Mouse (Mus musculus) cortical plate, adult 2 months (tissue): Measurements from ENCODE around the gene Slc25a15. TPM values are rescaled to one million over a fixed set of nuclear protein-coding genes. Genes with fewer than 3 reads are reported as not detected.

Experiments
- H3K27ac ChIP-seq: fragments of 200-500 bp; 2 replicates; pipeline ENCODE4 v1.5.1; 2012; ENCODE audit warnings: low read length, control low read depth, inconsistent platforms; ENCODE audit not compliant: insufficient read depth
- H3K4me1 ChIP-seq: fragments of 200-500 bp; 2 replicates; pipeline ENCODE4 v1.6.1; 2011; ENCODE audit warnings: low read length; ENCODE audit not compliant: control insufficient read depth, insufficient read depth
- H3K4me3 ChIP-seq: fragments of 200-500 bp; 2 replicates; pipeline ENCODE4 v1.5.1; 2011; ENCODE audit warnings: mild to moderate bottlenecking, low read length, control low read depth; ENCODE audit not compliant: insufficient read depth
- CTCF ChIP-seq: fragments of 200-500 bp; IDR thresholded peaks from 2 replicates; pipeline ENCODE4 v1.5.1; 2011; ENCODE audit warnings: mild to moderate bottlenecking, control low read depth, low read length; ENCODE audit not compliant: insufficient read depth; ENCODE audit errors: extremely low read depth
- POLR2A ChIP-seq: fragments of 200-500 bp; IDR thresholded peaks from 2 replicates; pipeline ENCODE4 v1.6.1; 2011; ENCODE audit warnings: mild to moderate bottlenecking, low read length, control low read depth; ENCODE audit not compliant: insufficient read depth; ENCODE audit errors: extremely low read depth
- polyA plus RNA-seq: library from polyadenylated mRNA; depleted of rRNA; stranded (reverse); fragments of >200 nt; gene quantifications from 2 replicates; pipeline ENCODE4 v1.2.3, GENCODE M21; 2012

The Slc25a15 gene
- polyA plus RNA-seq, 1 experiment = 8.9 TPM

GRCm38 (mm10) chr8:22395256-22395655 lies 3.1 kb downstream of the Slc25a15 start:
- no peak for TF ChIP-seq POLR2A
- TF ChIP-seq CTCF = no peak
- Histone ChIP-seq H3K4me3 (no peak overlapping the region), H3K4me1 (no peaks in the 10 kb centered on the region; the same call in 1 of the 2 replicates), H3K27ac (no peak overlapping the region)

DNA sequence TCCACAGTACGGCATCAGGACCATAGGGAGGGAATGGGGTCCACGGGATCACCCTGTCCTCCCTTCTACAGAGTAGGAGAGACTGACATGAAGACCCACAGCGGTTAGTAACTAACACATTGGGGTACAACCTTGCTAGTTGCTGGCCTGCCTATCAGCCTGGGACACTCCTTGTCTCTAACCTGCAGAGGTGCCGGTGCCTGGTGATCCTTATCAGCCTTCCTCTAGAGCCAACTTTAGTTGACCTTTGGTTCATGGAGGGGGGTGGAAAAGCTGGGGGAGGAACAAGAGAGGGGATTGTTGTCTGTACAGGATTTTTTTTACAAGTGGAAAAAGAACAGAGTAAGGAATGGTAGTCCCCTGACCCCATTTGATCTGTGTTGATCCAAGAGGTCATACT lies 3.9 kb downstream of the Slc25a15 start:
- H3K4me3 ChIP-seq = no peak overlapping the region
- no peak overlapping the region for H3K27ac ChIP-seq
- TF ChIP-seq CTCF (no peak), POLR2A (no peak)
- H3K4me1 ChIP-seq = no peaks in the 10 kb centered on the region; the same call in 1 of the 2 replicates

GRCm38 (mm10) chr8:22390766-22391463 lies 7.5 kb downstream of the Slc25a15 start:
- TF ChIP-seq POLR2A (no peak), CTCF (no peak)
- H3K27ac ChIP-seq = no peak overlapping the region
- no peak overlapping the region for H3K4me3 ChIP-seq
- no peaks in the 10 kb centered on the region for H3K4me1 ChIP-seq

DNA sequence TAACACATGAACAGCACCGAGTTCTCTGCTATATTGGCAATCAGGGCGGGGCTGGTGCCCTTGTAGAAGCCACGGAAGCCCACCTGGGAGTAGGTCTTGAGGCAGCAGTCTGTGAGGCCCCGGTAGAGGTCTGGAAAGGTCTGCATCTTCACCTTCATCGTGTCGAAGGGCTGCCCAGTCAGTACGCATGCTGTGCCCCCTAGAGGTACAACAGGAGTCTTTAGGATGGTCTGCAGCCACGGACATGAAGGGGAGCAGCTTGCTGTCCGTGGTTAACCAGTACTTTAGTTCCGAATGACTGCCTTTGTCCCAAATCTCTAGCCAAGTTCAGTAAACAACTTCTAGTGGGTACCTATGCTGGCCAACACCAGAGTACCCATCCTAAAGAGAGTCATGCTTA lies 8.5 kb downstream of the Slc25a15 start:
- Histone ChIP-seq H3K27ac (no peak overlapping the region), H3K4me1 (no peaks in the 10 kb centered on the region), H3K4me3 (no peak overlapping the region)
- no peak for TF ChIP-seq POLR2A
- TF ChIP-seq CTCF = no peak

- Histone ChIP-seq H3K27ac (no peak overlapping the region), H3K4me1 (no peaks in the 10 kb centered on the region), H3K4me3 (no peak overlapping the region)
- no peak for TF ChIP-seq CTCF
These were observed 13.2 kb downstream of the Slc25a15 start for GRCm38 (mm10) chr8:22385158-22385557.

GRCm38 (mm10) chr8:22382824-22383595 lies 15.4 kb downstream of the Slc25a15 start:
- Histone ChIP-seq H3K27ac (no peak overlapping the region), H3K4me3 (no peak overlapping the region), H3K4me1 (no peaks in the 10 kb centered on the region)
- no peak for TF ChIP-seq POLR2A
- no peak for TF ChIP-seq CTCF

GRCm38 (mm10) chr8:22380934-22381333 lies 17.5 kb downstream of the Slc25a15 start:
- TF ChIP-seq POLR2A = no peak
- no peak overlapping the region for H3K27ac ChIP-seq
- no peaks in the 10 kb centered on the region for H3K4me1 ChIP-seq
- no peak overlapping the region for H3K4me3 ChIP-seq

DNA sequence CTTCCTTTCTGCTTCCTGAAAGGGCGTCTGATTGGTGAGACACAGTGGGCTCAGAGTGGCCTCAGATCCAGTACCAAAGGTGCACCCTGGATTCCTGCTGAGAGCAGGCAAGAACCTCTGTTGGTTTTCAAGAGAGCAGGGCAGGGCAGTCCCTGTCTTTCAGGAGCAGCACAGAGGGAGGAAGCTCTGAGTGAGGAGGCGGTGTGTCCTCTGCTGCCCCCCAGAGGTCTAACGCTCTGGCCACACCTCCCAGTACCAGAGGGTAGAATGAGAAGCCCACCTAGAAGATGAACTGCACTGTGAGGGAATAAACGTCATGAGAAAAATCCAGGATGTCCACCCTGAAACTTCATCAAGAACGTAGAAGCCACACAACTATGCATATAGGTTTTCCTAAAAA lies 21.5 kb downstream of the Slc25a15 start:
- TF ChIP-seq CTCF (peak; percentile 37), POLR2A (no peak)
- Histone ChIP-seq H3K4me3 (no peak overlapping the region), H3K4me1 (no peaks in the 10 kb centered on the region), H3K27ac (no peak overlapping the region)

GRCm38 (mm10) chr8:22376311-22376710 lies 22.1 kb downstream of the Slc25a15 start:
- H3K4me1 ChIP-seq = no peaks in the 10 kb centered on the region
- TF ChIP-seq CTCF = no peak
- TF ChIP-seq POLR2A = no peak
- H3K4me3 ChIP-seq = no peak overlapping the region

DNA sequence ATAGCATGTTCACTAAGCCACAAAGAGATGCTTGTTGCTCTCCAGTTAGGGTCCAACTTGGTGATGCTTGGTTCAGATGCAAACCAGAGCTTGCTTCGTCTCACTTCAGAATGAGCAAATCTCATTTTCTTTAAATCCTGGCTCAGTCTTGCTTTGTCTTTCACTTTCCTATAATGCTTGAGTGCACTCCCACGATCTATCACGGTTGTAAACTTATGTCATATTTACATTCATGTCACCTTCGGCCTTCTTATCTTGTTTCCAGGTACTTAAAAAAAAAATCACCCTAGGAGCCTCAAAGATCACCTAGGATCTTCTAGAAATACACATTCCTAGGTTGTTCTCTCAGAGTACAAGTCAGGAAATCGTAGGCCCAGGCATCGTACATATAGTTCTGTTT lies 38.5 kb downstream of the Slc25a15 start:
- no peak overlapping the region for H3K4me3 ChIP-seq
- TF ChIP-seq POLR2A (no peak), CTCF (no peak)
- no peak overlapping the region for H3K27ac ChIP-seq
- H3K4me1 ChIP-seq = no peaks in the 10 kb centered on the region

More at GRCm38 (mm10) chr8:22376311-22376710, 22.1 kb downstream of the Slc25a15 start:
- no peak overlapping the region for H3K27ac ChIP-seq
